Mouse (Mus musculus): ENCODE data around the gene Nid2. TPM values are rescaled to one million over a fixed set of nuclear protein-coding genes. Genes with fewer than 3 reads are reported as not detected.
A peak's percentile ranks its signal among the peaks of the same experiment; 100 is the strongest.

Gene Nid2
- polyA plus RNA-seq, 2 experiments: 87.3 to 112 TPM

DNA sequence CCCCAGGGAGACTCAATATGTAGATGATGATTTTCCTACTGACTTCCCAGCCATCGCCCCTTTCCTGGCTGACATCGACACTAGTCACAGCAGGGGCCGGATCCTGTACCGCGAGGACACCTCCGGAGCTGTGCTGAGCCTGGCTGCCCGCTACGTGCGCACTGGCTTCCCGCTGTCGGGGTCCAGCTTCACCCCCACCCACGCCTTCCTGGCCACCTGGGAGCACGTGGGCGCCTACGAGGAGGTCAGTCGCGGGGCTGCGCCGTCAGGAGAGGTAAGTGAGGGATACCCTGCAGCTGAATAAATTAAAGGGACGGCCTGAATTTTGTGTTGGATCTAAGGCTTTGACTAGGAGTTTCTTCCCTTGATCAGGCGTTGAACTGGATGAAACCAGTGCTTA, 1.2 kb downstream of the Nid2 start:
- WGBS: 4% methylated on average over 21 of the region's 21 CpGs
- peaks cover 9% of the 10 kb centered on the region; the same call in 1 of the 2 replicates for H3K36me3 ChIP-seq (ENCODE audit: control insufficient read depth, insufficient read depth, low read length)
- DNase-seq (ENCODE audit: low spot score): no peak
- H3K4me2 ChIP-seq (replicated peaks; ENCODE audit: low read depth, low read length, severe bottlenecking): peak overlapping the region; percentile 88
- no peak overlapping the region for H3K27ac ChIP-seq (replicated peaks; ENCODE audit: low read depth, low read length)
- no peak for ATAC-seq (ENCODE audit: low FRiP score, low read depth)
- peaks cover 20% of the 10 kb centered on the region for H3K4me1 ChIP-seq (ENCODE audit: control insufficient read depth, insufficient read depth, low read length)
- TF ChIP-seq POLR2A (IDR thresholded peaks at IDR 0.05; ENCODE audit: borderline replicate concordance, extremely low read depth, insufficient read depth, insufficient read length): no peak
- H3K9ac ChIP-seq (ENCODE audit: low read depth, low read length, severe bottlenecking): peak overlapping the region; percentile 62
- H3K4me3 ChIP-seq (replicated peaks; ENCODE audit: low read length): peak overlapping the region; percentile 61
- H3K9me3 ChIP-seq (ENCODE audit: control insufficient read depth, low read length): no peaks in the 10 kb centered on the region
- no peaks in the 10 kb centered on the region for H3K27me3 ChIP-seq (ENCODE audit: control insufficient read depth, insufficient read depth, low read length)

DNA sequence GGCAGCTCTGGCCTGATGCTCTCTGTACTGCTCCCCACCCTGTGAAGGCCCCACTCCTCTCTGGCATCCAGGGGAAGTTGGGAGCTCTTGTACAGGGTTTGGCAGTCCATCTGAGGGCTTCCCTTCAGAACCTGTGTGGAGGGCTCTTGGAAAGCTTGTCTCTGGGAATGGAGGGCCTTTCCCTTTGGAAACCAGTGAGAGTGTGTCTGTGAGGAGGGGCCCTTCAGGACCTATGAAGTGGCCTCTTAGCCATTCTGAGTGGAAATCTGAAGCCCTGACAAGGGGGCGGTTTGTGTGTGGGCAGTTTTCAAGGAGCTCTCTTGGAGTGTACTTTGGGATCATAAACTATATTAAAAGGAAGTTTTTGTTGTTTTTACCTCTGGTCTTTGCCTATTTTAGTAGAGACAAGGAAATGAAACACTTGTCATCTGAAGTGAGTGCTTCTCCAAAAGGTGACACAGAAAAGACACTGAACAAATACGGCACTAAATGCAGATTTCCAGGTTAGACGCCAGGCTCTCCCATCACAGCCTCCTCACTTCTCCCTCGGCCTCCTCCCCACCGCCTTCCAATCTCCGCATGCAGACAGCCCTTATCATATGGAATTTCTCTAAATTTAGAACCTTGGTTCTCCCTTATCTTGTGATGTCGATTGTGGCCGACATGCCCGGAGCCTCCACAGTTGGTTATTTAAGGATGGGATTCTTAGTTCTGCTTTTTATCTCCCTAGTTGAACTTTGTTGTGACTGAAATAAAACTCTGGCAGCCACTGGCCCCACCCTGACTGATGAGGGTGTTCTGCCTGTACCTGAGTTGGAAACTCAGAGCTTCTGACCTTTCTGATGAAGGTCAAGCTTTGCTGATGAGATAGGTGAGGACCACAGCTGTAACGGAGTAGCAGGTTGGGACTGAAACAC, 8.5 kb downstream of the Nid2 start:
- H3K27ac ChIP-seq (replicated peaks; ENCODE audit: low read depth, low read length): no peak overlapping the region
- H3K4me1 ChIP-seq (ENCODE audit: control insufficient read depth, insufficient read depth, low read length): peaks cover 14% of the 10 kb centered on the region
- H3K36me3 ChIP-seq (ENCODE audit: control insufficient read depth, insufficient read depth, low read length): peaks cover 12% of the 10 kb centered on the region
- DNase-seq (ENCODE audit: low spot score): no peak
- 75% methylated on average over 10 of the region's 10 CpGs for WGBS
- ATAC-seq (ENCODE audit: low FRiP score, low read depth): no peak
- no peak overlapping the region for H3K4me2 ChIP-seq (replicated peaks; ENCODE audit: low read depth, low read length, severe bottlenecking)
- no peak overlapping the region for H3K4me3 ChIP-seq (replicated peaks; ENCODE audit: low read length)
- H3K27me3 ChIP-seq (ENCODE audit: control insufficient read depth, insufficient read depth, low read length): no peaks in the 10 kb centered on the region
- TF ChIP-seq POLR2A (IDR thresholded peaks at IDR 0.05; ENCODE audit: borderline replicate concordance, extremely low read depth, insufficient read depth, insufficient read length): no peak
- no peak overlapping the region for H3K9ac ChIP-seq (ENCODE audit: low read depth, low read length, severe bottlenecking)
- no peaks in the 10 kb centered on the region for H3K9me3 ChIP-seq (ENCODE audit: control insufficient read depth, low read length)

DNA sequence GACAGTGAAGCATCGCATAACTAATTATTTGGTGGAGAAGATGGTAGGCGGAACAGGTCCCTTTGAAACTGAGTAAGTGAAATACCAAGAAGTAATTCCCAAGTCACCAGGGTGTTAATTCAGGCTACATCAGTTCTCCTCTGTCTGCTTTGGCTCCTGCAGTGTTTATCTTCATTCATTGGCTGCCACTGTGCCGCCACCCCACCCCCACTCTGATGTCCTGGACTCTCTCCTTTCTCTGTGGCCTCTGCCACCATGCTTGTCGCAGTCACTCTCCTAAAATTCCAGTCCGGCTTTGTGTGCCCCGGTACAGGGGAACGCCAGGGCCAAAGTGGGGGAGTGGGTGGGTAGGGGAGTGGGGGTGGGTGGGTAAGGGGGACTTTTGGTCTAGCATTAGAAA, 9.7 kb downstream of the Nid2 start:
- H3K4me3 ChIP-seq (replicated peaks; ENCODE audit: low read length): no peak overlapping the region
- DNase-seq (ENCODE audit: low spot score) (no peak), ATAC-seq (ENCODE audit: low FRiP score, low read depth) (no peak)
- H3K27ac ChIP-seq (replicated peaks; ENCODE audit: low read depth, low read length): no peak overlapping the region
- peaks cover 20% of the 10 kb centered on the region for H3K36me3 ChIP-seq (ENCODE audit: control insufficient read depth, insufficient read depth, low read length)
- WGBS: 32% methylated on average over 7 of the region's 7 CpGs
- H3K27me3 ChIP-seq (ENCODE audit: control insufficient read depth, insufficient read depth, low read length): no peaks in the 10 kb centered on the region
- H3K4me1 ChIP-seq (ENCODE audit: control insufficient read depth, insufficient read depth, low read length): peaks cover 14% of the 10 kb centered on the region
- H3K9me3 ChIP-seq (ENCODE audit: control insufficient read depth, low read length): no peaks in the 10 kb centered on the region
- no peak overlapping the region for H3K9ac ChIP-seq (ENCODE audit: low read depth, low read length, severe bottlenecking)
- no peak for TF ChIP-seq POLR2A (IDR thresholded peaks at IDR 0.05; ENCODE audit: borderline replicate concordance, extremely low read depth, insufficient read depth, insufficient read length)
- H3K4me2 ChIP-seq (replicated peaks; ENCODE audit: low read depth, low read length, severe bottlenecking): no peak overlapping the region

DNA sequence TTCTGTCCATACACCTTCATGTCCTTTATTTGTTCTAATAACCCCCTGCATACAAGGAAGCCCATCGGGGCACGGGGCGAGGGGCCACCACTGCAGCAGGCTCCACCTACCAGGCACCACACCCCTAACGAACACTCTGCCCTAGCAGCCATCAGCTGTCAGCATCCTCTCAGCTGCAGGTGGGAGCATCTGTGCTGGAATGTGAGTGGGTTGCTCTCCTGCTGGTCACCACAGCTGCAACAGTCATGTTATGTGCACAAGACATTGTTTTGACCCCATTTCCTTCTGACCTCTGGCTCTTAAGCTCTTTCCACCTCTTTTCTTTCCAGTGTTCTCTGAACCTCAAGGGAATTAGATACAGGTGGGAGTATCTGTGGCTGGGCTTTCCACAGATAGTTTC, 10.9 kb downstream of the Nid2 start:
- H3K9me3 ChIP-seq (ENCODE audit: control insufficient read depth, low read length): no peaks in the 10 kb centered on the region
- H3K4me1 ChIP-seq (ENCODE audit: control insufficient read depth, insufficient read depth, low read length): peaks cover 14% of the 10 kb centered on the region
- DNase-seq (ENCODE audit: low spot score) (no peak), ATAC-seq (ENCODE audit: low FRiP score, low read depth) (no peak; the same call in 1 of the 2 replicates)
- H3K36me3 ChIP-seq (ENCODE audit: control insufficient read depth, insufficient read depth, low read length): peaks cover 17% of the 10 kb centered on the region
- no peak overlapping the region for H3K4me3 ChIP-seq (replicated peaks; ENCODE audit: low read length)
- TF ChIP-seq POLR2A (IDR thresholded peaks at IDR 0.05; ENCODE audit: borderline replicate concordance, extremely low read depth, insufficient read depth, insufficient read length): no peak
- no peaks in the 10 kb centered on the region for H3K27me3 ChIP-seq (ENCODE audit: control insufficient read depth, insufficient read depth, low read length)
- H3K4me2 ChIP-seq (replicated peaks; ENCODE audit: low read depth, low read length, severe bottlenecking): no peak overlapping the region
- no peak overlapping the region for H3K9ac ChIP-seq (ENCODE audit: low read depth, low read length, severe bottlenecking)
- WGBS: 47% methylated on average over 4 of the region's 4 CpGs
- H3K27ac ChIP-seq (replicated peaks; ENCODE audit: low read depth, low read length): no peak overlapping the region

DNA sequence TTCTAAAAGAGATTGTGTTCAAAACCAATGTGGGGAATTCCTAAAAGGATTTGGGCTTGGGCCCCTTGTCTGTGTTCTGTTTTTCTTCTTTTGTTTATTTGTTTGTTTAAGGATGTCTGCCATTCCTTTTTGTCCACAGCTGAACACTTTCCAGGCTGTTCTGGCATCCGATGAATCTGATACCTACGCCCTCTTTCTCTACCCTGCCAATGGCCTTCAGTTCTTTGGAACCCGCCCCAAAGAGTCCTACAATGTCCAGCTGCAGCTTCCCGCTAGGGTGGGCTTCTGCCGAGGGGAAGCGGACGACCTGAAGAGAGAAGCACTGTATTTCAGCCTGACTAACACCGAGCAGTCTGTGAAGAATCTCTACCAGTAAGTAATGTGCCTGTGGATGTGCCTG, 12.5 kb downstream of the Nid2 start:
- Histone ChIP-seq H3K4me3 (replicated peaks; ENCODE audit: low read length) (no peak overlapping the region), H3K9ac (ENCODE audit: low read depth, low read length, severe bottlenecking) (no peak overlapping the region), H3K4me1 (ENCODE audit: control insufficient read depth, insufficient read depth, low read length) (peaks cover 20% of the 10 kb centered on the region), H3K27me3 (ENCODE audit: control insufficient read depth, insufficient read depth, low read length) (no peaks in the 10 kb centered on the region), H3K27ac (replicated peaks; ENCODE audit: low read depth, low read length) (no peak overlapping the region), H3K36me3 (ENCODE audit: control insufficient read depth, insufficient read depth, low read length) (peaks cover 22% of the 10 kb centered on the region), H3K4me2 (replicated peaks; ENCODE audit: low read depth, low read length, severe bottlenecking) (no peak overlapping the region), H3K9me3 (ENCODE audit: control insufficient read depth, low read length) (no peaks in the 10 kb centered on the region)
- ATAC-seq (ENCODE audit: low FRiP score, low read depth) (no peak), DNase-seq (ENCODE audit: low spot score) (no peak)
- WGBS: 59% methylated on average over 8 of the region's 8 CpGs
- TF ChIP-seq POLR2A (IDR thresholded peaks at IDR 0.05; ENCODE audit: borderline replicate concordance, extremely low read depth, insufficient read depth, insufficient read length): no peak
